Comparison of ENCODE assay signal across 15 mouse cellular contexts in genomic region chr19:17168186-17168585, GRCm38 (mm10).
"Had no signal": no experiment of that assay in that cellular context is flagged by ENCODE, and none has a peak within 500 bp of the region (broad histone marks: within the 10 kb centered on the region; RNA-seq: fewer than 3 reads in every experiment).

No protein-coding gene starts in this region.

- DNase-seq: heart, postnatal 10 days; heart, postnatal 14 days; heart, postnatal 4 days; kidney, adult 11 months; kidney, adult 18-20 months; kidney, adult 2 months; kidney, adult 8-10 months; kidney, adult 9 months; kidney, postnatal 10 days; kidney, postnatal 14 days; kidney, postnatal 25 days; kidney, postnatal 36 days; kidney, postnatal 4 days; layer of hippocampus, adult 9-11 months; layer of hippocampus, postnatal 36 days had no signal
